Mouse (Mus musculus) E14TG2a.4 (cell line): Measurements from ENCODE around the gene Stil.

ENCODE experiments used
- CTCF ChIP-seq: conservative IDR thresholded peaks from 2 replicates; pipeline ENCODE4 v1.5.1; 2014; ENCODE audit warnings: low read length
- NANOG ChIP-seq: IDR thresholded peaks from 2 replicates; pipeline ENCODE4 v1.6.1; 2014; ENCODE audit warnings: borderline replicate concordance, low read length, mixed read lengths
- POU5F1 ChIP-seq: IDR thresholded peaks from 2 replicates; pipeline ENCODE4 v1.6.1; 2014; ENCODE audit warnings: low read length, borderline replicate concordance

DNA sequence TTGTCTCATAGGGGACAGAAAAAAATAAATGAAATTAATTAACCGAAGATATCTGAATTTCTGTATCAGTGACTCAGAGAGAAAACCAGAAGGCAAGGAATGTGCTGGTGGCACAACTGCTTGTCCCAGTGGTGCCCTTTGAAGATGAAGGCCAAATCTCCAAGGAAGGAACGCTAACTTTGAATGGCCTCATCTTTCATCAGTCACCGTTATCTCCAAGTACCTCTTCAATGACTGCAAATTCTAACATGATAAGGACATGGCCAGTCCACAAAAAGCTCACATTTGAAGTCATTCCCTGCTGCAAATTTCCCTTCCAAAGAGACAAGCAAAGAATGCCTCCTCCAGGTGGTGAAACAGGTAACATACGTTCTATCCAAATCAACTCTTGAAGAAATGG, 41.2 kb upstream of the Stil start:
- TF ChIP-seq CTCF = no peak
- TF ChIP-seq NANOG = no peak
- no peak for TF ChIP-seq POU5F1
